ENCODE assay signal across 9 mouse cellular contexts in genomic region chr2:144329451-144329850, GRCm38 (mm10). TPM values are rescaled to one million over a fixed set of nuclear protein-coding genes. Genes with fewer than 3 reads are reported as not detected.
A peak's percentile ranks its signal among the peaks of the same experiment; 100 is the strongest.
DNase-seq lines count a peak whose midpoint lies in the region; ATAC-seq and TF ChIP-seq lines count a peak whose summit lies in the region.
"Had no signal": no experiment of that assay in that cellular context is flagged by ENCODE, and none has a peak within 500 bp of the region (broad histone marks: within the 10 kb centered on the region; RNA-seq: fewer than 3 reads in every experiment).

No protein-coding gene starts in this region.

- no peak for DNase-seq in kidney, adult 2 months
- DNase-seq in ZHBTc4 (ENCODE audit: low read depth, low spot score): peak; percentile 61
- no peak for DNase-seq in limb, embryonic 14.5 days (ENCODE audit: low spot score)
- DNase-seq: adrenal gland, postnatal 10 days had no signal

- H3K4me2 ChIP-seq in kidney, embryonic 16.5 days (replicated peaks; ENCODE audit: low read depth, low read length): peak overlapping the region; percentile 99
- H3K4me2 ChIP-seq in limb, embryonic 14.5 days (replicated peaks; ENCODE audit: low read depth, low read length, severe bottlenecking): peak overlapping the region; percentile 99

- TF ChIP-seq POLR2A in kidney, adult 2 months (IDR thresholded peaks at IDR 0.05; ENCODE audit: low read depth, low read length): no peak
- no peak for TF ChIP-seq POLR2A in ES-Bruce4 (IDR thresholded peaks at IDR 0.05; ENCODE audit: insufficient read depth, low read length)
- TF ChIP-seq POLR2A in limb, embryonic 14.5 days (IDR thresholded peaks at IDR 0.05; ENCODE audit: borderline replicate concordance, extremely low read depth, insufficient read depth, insufficient read length): no peak

- H3K9ac ChIP-seq in kidney, embryonic 16.5 days (replicated peaks; ENCODE audit: low read length): no peak overlapping the region
- peak overlapping the region; percentile 58; the same call in 1 of the 2 replicates for H3K9ac ChIP-seq in ES-Bruce4 (ENCODE audit: low read depth, poor library complexity, severe bottlenecking)
- H3K9ac ChIP-seq in limb, embryonic 14.5 days (ENCODE audit: low read depth, low read length, severe bottlenecking): no peak overlapping the region

- no peak for TF ChIP-seq EP300 in ES-Bruce4 (IDR thresholded peaks at IDR 0.05; ENCODE audit: insufficient read depth, low read depth, low read length)

- no peak overlapping the region for H3K27ac ChIP-seq in kidney, embryonic 16.5 days (ENCODE audit: low read length)
- H3K27ac ChIP-seq in kidney, adult 2 months (ENCODE audit: insufficient read depth, low read depth, low read length): no peak overlapping the region
- H3K27ac ChIP-seq in ES-Bruce4 (ENCODE audit: insufficient read depth, low read length): no peak overlapping the region
- no peak overlapping the region for H3K27ac ChIP-seq in limb, embryonic 14.5 days (replicated peaks; ENCODE audit: low read depth, low read length)

- ATAC-seq in kidney, embryonic 16.5 days (ENCODE audit: low FRiP score, low TSS enrichment): no peak
- no peak for ATAC-seq in limb, embryonic 14.5 days (ENCODE audit: low FRiP score, low read depth)
- ATAC-seq in inflammation-experienced regulatory T-cells, adult 6 months: no peak
- ATAC-seq in frontal cortex, adult (ENCODE audit: low TSS enrichment): no peak

- no peaks in the 10 kb centered on the region for H3K9me3 ChIP-seq in kidney, embryonic 16.5 days (ENCODE audit: low read length)
- H3K9me3 ChIP-seq in ES-Bruce4 (replicated peaks; ENCODE audit: control insufficient read depth, insufficient read depth, low read length, poor library complexity, severe bottlenecking): no peaks in the 10 kb centered on the region
- H3K9me3 ChIP-seq in limb, embryonic 14.5 days (ENCODE audit: control insufficient read depth, low read length): no peaks in the 10 kb centered on the region

- H3K4me1 ChIP-seq in kidney, embryonic 16.5 days (ENCODE audit: insufficient read depth, low read length): peaks cover 39% of the 10 kb centered on the region
- H3K4me1 ChIP-seq in kidney, adult 2 months (ENCODE audit: control insufficient read depth, insufficient read depth, low read length): no peaks in the 10 kb centered on the region; the same call in 1 of the 2 replicates
- peaks cover 5% of the 10 kb centered on the region for H3K4me1 ChIP-seq in ES-Bruce4 (ENCODE audit: control insufficient read depth, insufficient read depth, low read length)
- H3K4me1 ChIP-seq in limb, embryonic 14.5 days (ENCODE audit: control insufficient read depth, insufficient read depth, low read length): peaks cover 23% of the 10 kb centered on the region; the same call in 1 of the 2 replicates

- H3K4me3 ChIP-seq in kidney, embryonic 16.5 days (ENCODE audit: low read length): peak overlapping the region; percentile 16; the same call in 1 of the 2 replicates
- no peak overlapping the region for H3K4me3 ChIP-seq in kidney, adult 2 months (ENCODE audit: insufficient read depth, low read depth, low read length)
- no peak overlapping the region; the same call in 1 of the 2 replicates for H3K4me3 ChIP-seq in ES-Bruce4 (ENCODE audit: low read depth, low read length)
- H3K4me3 ChIP-seq in limb, embryonic 14.5 days (replicated peaks; ENCODE audit: low read length): 0 out of 2 replicates have a peak overlapping the region, but pooled peaks have one; percentile 59

- WGBS in kidney, embryonic 16.5 days: 2% methylated on average over 9 of the region's 10 CpGs
- WGBS in kidney, adult 2 months: 20% methylated on average over 9 of the region's 10 CpGs
- WGBS in limb, embryonic 14.5 days: 9% methylated on average over 10 of the region's 10 CpGs

- H3K27me3 ChIP-seq in kidney, embryonic 16.5 days (ENCODE audit: insufficient read depth, low read length): peaks cover 66% of the 10 kb centered on the region
- H3K27me3 ChIP-seq in kidney, adult 2 months (replicated peaks; ENCODE audit: control insufficient read depth, insufficient read depth, low read length): peaks cover 4% of the 10 kb centered on the region; the same call in 1 of the 2 replicates
- H3K27me3 ChIP-seq in ES-Bruce4 (ENCODE audit: control insufficient read depth, insufficient read depth, low read length, poor library complexity, severe bottlenecking): 0 out of 2 replicates have a peak, but pooled peaks cover 2% of the 10 kb centered on the region
- peaks cover 61% of the 10 kb centered on the region for H3K27me3 ChIP-seq in limb, embryonic 14.5 days (ENCODE audit: control insufficient read depth, insufficient read depth, low read length)

- H3K36me3 ChIP-seq in kidney, embryonic 16.5 days (ENCODE audit: insufficient read depth, low read length): no peaks in the 10 kb centered on the region
- no peaks in the 10 kb centered on the region for H3K36me3 ChIP-seq in kidney, adult 2 months (ENCODE audit: control insufficient read depth, insufficient read depth, low read length)
- H3K36me3 ChIP-seq in ES-Bruce4 (ENCODE audit: control insufficient read depth, insufficient read depth, low read length, poor library complexity, severe bottlenecking): no peaks in the 10 kb centered on the region
- H3K36me3 ChIP-seq in limb, embryonic 14.5 days (ENCODE audit: control insufficient read depth, insufficient read depth, low read length): no peaks in the 10 kb centered on the region

- no peak for TF ChIP-seq CTCF in kidney, adult 2 months (conservative IDR thresholded peaks at IDR 0.05; ENCODE audit: insufficient read depth, insufficient read length, low read depth, low read length)
- TF ChIP-seq CTCF in ES-Bruce4 (IDR thresholded peaks at IDR 0.05; ENCODE audit: low read depth, low read length): no peak

RNA-seq across cellular contexts. Expression of gene Ovol2, which starts 2.5 kb away (rescaled TPM):
- polyA plus RNA-seq in kidney, embryonic 16.5 days (2015; fragmentation: Nextera tagmentation; extraction: Ambion mirVana): 1.1 and 1.2 TPM in 2 replicates
- polyA plus RNA-seq in kidney, adult 2 months (2012; rRNA removed): 2.1 and 3.0 TPM in 2 replicates
- 10.6 and 11.1 TPM in 2 replicates for polyA plus RNA-seq in ES-Bruce4 (2011; ENCODE audit: insufficient read depth, insufficient read length, low read depth, missing spikeins)
- 2.7 and 2.9 TPM in 2 replicates for polyA plus RNA-seq in limb, embryonic 14.5 days (2012; rRNA removed)
- 1.4 and 1.8 TPM in 2 replicates for polyA plus RNA-seq in limb, embryonic 14.5 days (2014; fragmentation: Nextera tagmentation; extraction: Ambion mirVana)
- polyA plus RNA-seq in inflammation-experienced regulatory T-cells, adult 6 months (2017; shearing (Covaris generic)): not detected

RNA-seq across cellular contexts. Expression of gene Kat14, which starts 39.3 kb away (rescaled TPM):
- 52.5 and 57.0 TPM in 2 replicates for polyA plus RNA-seq in kidney, embryonic 16.5 days (2015; fragmentation: Nextera tagmentation; extraction: Ambion mirVana)
- 43.0 and 44.8 TPM in 2 replicates for polyA plus RNA-seq in kidney, adult 2 months (2012; rRNA removed)
- 40.4 and 42.9 TPM in 2 replicates for polyA plus RNA-seq in ES-Bruce4 (2011; ENCODE audit: insufficient read depth, insufficient read length, low read depth, missing spikeins)
- 38.8 and 41.5 TPM in 2 replicates for polyA plus RNA-seq in limb, embryonic 14.5 days (2012; rRNA removed)
- 40.9 and 41.9 TPM in 2 replicates for polyA plus RNA-seq in limb, embryonic 14.5 days (2014; fragmentation: Nextera tagmentation; extraction: Ambion mirVana)
- 10 to 100 TPM; 10.8 to 20.3 (median 15.7) TPM for polyA plus RNA-seq in inflammation-experienced regulatory T-cells, adult 6 months (2017; shearing (Covaris generic))

RNA-seq across cellular contexts. Expression of gene Pet117, which starts 39.3 kb away (rescaled TPM):
- polyA plus RNA-seq in kidney, embryonic 16.5 days (2015; fragmentation: Nextera tagmentation; extraction: Ambion mirVana): 0.56 TPM in 1 of 2 replicates, not detected in the other
- polyA plus RNA-seq in kidney, adult 2 months (2012; rRNA removed): not detected in 2 replicates
- 8.6 and 9.1 TPM in 2 replicates for polyA plus RNA-seq in ES-Bruce4 (2011; ENCODE audit: insufficient read depth, insufficient read length, low read depth, missing spikeins)
- polyA plus RNA-seq in limb, embryonic 14.5 days (2012; rRNA removed): not detected in 2 replicates
- 0.43 TPM in 1 of 2 replicates, not detected in the other for polyA plus RNA-seq in limb, embryonic 14.5 days (2014; fragmentation: Nextera tagmentation; extraction: Ambion mirVana)
- polyA plus RNA-seq in inflammation-experienced regulatory T-cells, adult 6 months (2017; shearing (Covaris generic)): 1 to 10 TPM in 2 of 3 experiments, not detected in 1; 1.4 to 3.2 TPM
- polyA plus RNA-seq: spleen, adult 2 months had no signal

RNA-seq across cellular contexts. Expression of gene Snx5, which starts 58.7 kb away (rescaled TPM):
- 118 and 122 TPM in 2 replicates for polyA plus RNA-seq in kidney, embryonic 16.5 days (2015; fragmentation: Nextera tagmentation; extraction: Ambion mirVana)
- 40.9 and 47.2 TPM in 2 replicates for polyA plus RNA-seq in kidney, adult 2 months (2012; rRNA removed)
- 499 and 538 TPM in 2 replicates for polyA plus RNA-seq in ES-Bruce4 (2011; ENCODE audit: insufficient read depth, insufficient read length, low read depth, missing spikeins)
- polyA plus RNA-seq in limb, embryonic 14.5 days (2012; rRNA removed): 133 and 153 TPM in 2 replicates
- polyA plus RNA-seq in limb, embryonic 14.5 days (2014; fragmentation: Nextera tagmentation; extraction: Ambion mirVana): 129 and 130 TPM in 2 replicates
- 100 to 1,000 TPM in 2 of 3 experiments, 10 to 100 TPM in 1; 62.1 to 121 (median 102) TPM for polyA plus RNA-seq in inflammation-experienced regulatory T-cells, adult 6 months (2017; shearing (Covaris generic))

RNA-seq across cellular contexts. Expression of gene Mgme1, which starts 59.0 kb away (rescaled TPM):
- polyA plus RNA-seq in kidney, embryonic 16.5 days (2015; fragmentation: Nextera tagmentation; extraction: Ambion mirVana): 28.7 and 29.8 TPM in 2 replicates
- 6.3 and 8.1 TPM in 2 replicates for polyA plus RNA-seq in kidney, adult 2 months (2012; rRNA removed)
- 34.3 and 35.8 TPM in 2 replicates for polyA plus RNA-seq in ES-Bruce4 (2011; ENCODE audit: insufficient read depth, insufficient read length, low read depth, missing spikeins)
- polyA plus RNA-seq in limb, embryonic 14.5 days (2012; rRNA removed): 10.2 and 11.4 TPM in 2 replicates
- polyA plus RNA-seq in limb, embryonic 14.5 days (2014; fragmentation: Nextera tagmentation; extraction: Ambion mirVana): 15.2 and 17.2 TPM in 2 replicates
- 10 to 100 TPM in 2 of 3 experiments, 1 to 10 TPM in 1; 8.9 to 13.5 (median 10.4) TPM for polyA plus RNA-seq in inflammation-experienced regulatory T-cells, adult 6 months (2017; shearing (Covaris generic))

Comparison
In these comparisons a context has a peak if more than half of its experiments do, and no peak if none do; other contexts are left out.
1. H3K4me3 ChIP-seq: peak in kidney, embryonic 16.5 days (single experiment) and limb, embryonic 14.5 days (single experiment); none in kidney, adult 2 months (single experiment) and ES-Bruce4 (single experiment).